Mouse (Mus musculus): ENCODE measurements around the gene Tacr2. TPM values are rescaled to one million over a fixed set of nuclear protein-coding genes. Genes with fewer than 3 reads are reported as not detected.

The Tacr2 gene
- polyA plus RNA-seq, 1 experiment, result 0.76 TPM

DNA sequence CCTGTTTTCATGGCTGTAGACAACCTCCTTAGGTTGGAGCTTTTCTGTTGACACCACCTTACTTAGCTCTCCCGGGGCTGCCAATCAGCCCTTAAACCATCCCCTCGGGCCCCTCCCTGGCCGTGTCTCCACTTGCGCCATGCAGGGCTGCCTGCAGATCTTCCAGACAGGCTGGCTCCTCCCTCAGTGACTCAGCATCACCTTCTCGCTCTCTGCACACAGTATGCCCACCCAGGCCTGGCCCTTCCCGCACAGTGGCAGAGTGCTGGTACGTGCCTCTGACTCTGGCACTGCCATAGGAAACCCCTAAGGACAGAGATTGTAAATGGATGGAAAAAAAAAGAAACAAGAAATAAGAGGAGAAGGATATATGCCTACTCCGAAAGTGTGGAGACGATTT is 30.5 kb downstream of the Tacr2 start:
- Histone ChIP-seq H3K4me1 (ENCODE audit: control insufficient read depth, insufficient read depth, low read length) (no peaks in the 10 kb centered on the region), H3K4me3 (replicated peaks; ENCODE audit: extremely low read depth, low read depth, low read length) (no peak overlapping the region)
- DNase-seq, result no peak
- 69% methylated on average over 9 of the region's 9 CpGs for WGBS
- TF ChIP-seq POLR2A (IDR thresholded peaks at IDR 0.05; ENCODE audit: borderline replicate concordance, extremely low read depth, low read depth, low read length), result no peak
- TF ChIP-seq CTCF (IDR thresholded peaks at IDR 0.05; ENCODE audit: insufficient read depth, low read length), result no peak

- Histone ChIP-seq H3K4me1 (ENCODE audit: control insufficient read depth, insufficient read depth, low read length) (no peaks in the 10 kb centered on the region), H3K4me3 (replicated peaks; ENCODE audit: extremely low read depth, low read depth, low read length) (no peak overlapping the region)
- 80% methylated on average over 4 of the region's 4 CpGs for WGBS
- no peak for DNase-seq
- TF ChIP-seq POLR2A (IDR thresholded peaks at IDR 0.05; ENCODE audit: borderline replicate concordance, extremely low read depth, low read depth, low read length) (no peak), CTCF (IDR thresholded peaks at IDR 0.05; ENCODE audit: insufficient read depth, low read length) (no peak)
Observed at GRCm38 (mm10) chr10:62283206-62283792, 31.1 kb downstream of the Tacr2 start.

DNA sequence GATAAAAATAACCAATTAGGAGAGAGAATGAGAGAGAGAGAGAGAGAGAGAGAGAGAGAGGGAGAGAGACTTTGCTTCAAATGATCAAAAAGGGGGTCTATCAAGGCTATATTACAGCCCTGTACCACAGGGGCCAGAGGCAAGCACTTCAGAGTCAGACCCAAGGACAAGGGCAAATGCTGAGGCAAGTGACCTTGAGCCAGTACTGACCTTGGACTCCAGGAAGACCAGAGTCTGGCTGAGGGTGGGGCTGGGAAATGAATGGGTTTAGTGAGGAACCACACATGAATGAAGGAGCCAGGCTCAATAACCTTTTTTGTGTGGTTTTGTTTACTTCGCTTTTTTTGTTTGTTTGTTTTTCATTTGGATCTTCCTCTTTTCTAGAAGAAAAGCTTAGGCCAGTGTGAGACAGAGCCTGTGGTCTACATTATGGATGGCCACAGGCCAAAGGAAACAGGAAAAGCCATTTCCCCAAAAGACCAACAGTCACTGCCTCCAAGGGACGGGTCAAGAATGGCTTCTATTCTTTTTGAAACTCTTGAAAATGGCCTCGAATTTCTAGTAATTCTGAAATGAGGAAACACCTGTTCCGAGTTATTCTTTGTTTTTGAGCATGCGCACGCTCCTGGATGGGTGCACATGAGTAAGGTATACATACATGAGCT is 35.4 kb downstream of the Tacr2 start:
- DNase-seq, result no peak
- no peaks in the 10 kb centered on the region for H3K4me1 ChIP-seq (ENCODE audit: control insufficient read depth, insufficient read depth, low read length)
- TF ChIP-seq CTCF (IDR thresholded peaks at IDR 0.05; ENCODE audit: insufficient read depth, low read length), result no peak
- TF ChIP-seq POLR2A (IDR thresholded peaks at IDR 0.05; ENCODE audit: borderline replicate concordance, extremely low read depth, low read depth, low read length), result no peak
- no peak overlapping the region for H3K4me3 ChIP-seq (replicated peaks; ENCODE audit: extremely low read depth, low read depth, low read length)
- WGBS, result 44% methylated on average over 6 of the region's 6 CpGs

DNA sequence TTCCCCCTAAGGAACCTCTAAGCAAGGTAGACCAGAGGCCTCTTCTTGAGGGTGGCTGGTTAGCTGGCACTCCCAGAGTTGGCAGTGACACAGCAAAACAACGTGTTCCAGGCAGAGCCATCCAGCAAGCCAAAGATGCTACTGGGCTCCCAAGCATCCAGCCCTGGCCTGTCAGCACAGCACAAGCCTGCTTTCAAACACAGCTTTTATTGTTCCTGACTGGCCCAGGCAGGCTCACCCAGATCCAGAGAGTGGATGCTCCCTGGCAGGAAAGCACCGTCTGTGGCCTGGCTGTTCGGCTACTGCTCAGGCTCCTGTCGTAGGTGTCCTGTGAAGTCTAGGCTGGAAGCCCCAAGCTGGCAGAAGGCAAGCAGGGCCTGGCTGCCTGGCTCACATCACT is 41.9 kb downstream of the Tacr2 start:
- WGBS, result 88% methylated on average over 4 of the region's 4 CpGs
- Histone ChIP-seq H3K4me1 (ENCODE audit: control insufficient read depth, insufficient read depth, low read length) (no peaks in the 10 kb centered on the region), H3K4me3 (replicated peaks; ENCODE audit: extremely low read depth, low read depth, low read length) (no peak overlapping the region)
- TF ChIP-seq POLR2A (IDR thresholded peaks at IDR 0.05; ENCODE audit: borderline replicate concordance, extremely low read depth, low read depth, low read length) (no peak), CTCF (IDR thresholded peaks at IDR 0.05; ENCODE audit: insufficient read depth, low read length) (no peak)
- DNase-seq, result no peak

DNA sequence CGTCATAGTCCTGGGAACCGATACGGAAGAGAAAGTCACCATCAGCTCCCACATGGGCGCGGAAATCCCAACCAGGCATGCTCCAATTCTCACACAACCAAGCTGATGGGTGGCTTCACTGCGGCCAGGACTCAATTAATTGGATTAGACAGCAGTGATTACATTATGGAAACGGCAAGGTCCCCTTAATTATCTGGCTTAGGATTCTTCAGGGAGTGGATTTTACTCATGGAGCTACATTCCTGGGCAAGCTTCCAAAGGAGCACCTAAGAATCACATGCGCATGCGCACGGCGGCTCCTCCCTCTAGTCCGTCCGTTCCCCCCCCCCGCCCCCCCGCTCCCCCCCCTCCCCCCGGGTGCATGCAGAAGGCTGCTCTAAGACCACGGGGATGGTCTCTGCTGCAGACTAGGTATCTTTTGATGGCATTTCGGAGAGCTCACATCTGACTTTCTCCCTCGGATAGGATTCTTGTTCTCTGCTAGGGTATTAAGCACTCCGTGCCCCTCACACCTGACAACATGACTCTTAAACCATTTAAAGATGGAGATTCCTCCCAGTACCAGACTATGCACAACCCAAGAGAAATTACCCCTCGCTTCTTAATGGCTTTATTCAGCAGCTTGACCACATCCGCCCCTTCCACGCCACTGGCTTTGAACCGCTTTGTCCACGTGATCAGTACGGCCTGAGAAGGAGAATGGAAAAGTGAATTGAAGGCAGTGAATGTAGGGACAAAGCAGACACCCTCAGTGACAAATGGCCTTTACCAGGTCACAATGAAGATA is 44.0 kb downstream of the Tacr2 start:
- TF ChIP-seq CTCF (IDR thresholded peaks at IDR 0.05; ENCODE audit: insufficient read depth, low read length) (no peak), POLR2A (IDR thresholded peaks at IDR 0.05; ENCODE audit: borderline replicate concordance, extremely low read depth, low read depth, low read length) (no peak)
- Histone ChIP-seq H3K4me3 (replicated peaks; ENCODE audit: extremely low read depth, low read depth, low read length) (no peak overlapping the region), H3K4me1 (ENCODE audit: control insufficient read depth, insufficient read depth, low read length) (peaks cover 4% of the 10 kb centered on the region; the same call in 1 of the 2 replicates)
- WGBS, result 85% methylated on average over 22 of the region's 26 CpGs
- DNase-seq, result no peak

- peak; percentile 14 for DNase-seq
- Histone ChIP-seq H3K4me1 (ENCODE audit: control insufficient read depth, insufficient read depth, low read length) (peaks cover 4% of the 10 kb centered on the region; the same call in 1 of the 2 replicates), H3K4me3 (replicated peaks; ENCODE audit: extremely low read depth, low read depth, low read length) (no peak overlapping the region)
- TF ChIP-seq POLR2A (IDR thresholded peaks at IDR 0.05; ENCODE audit: borderline replicate concordance, extremely low read depth, low read depth, low read length), result no peak
- no peak for TF ChIP-seq CTCF (IDR thresholded peaks at IDR 0.05; ENCODE audit: insufficient read depth, low read length)
- 36% methylated on average over 23 of the region's 23 CpGs for WGBS
Observed at GRCm38 (mm10) chr10:62300006-62300827, 48.0 kb downstream of the Tacr2 start.

GRCm38 (mm10) chr10:62305090-62305489 is 52.9 kb downstream of the Tacr2 start:
- 84% methylated on average over 6 of the region's 6 CpGs for WGBS
- no peak for TF ChIP-seq CTCF (IDR thresholded peaks at IDR 0.05; ENCODE audit: insufficient read depth, low read length)
- TF ChIP-seq POLR2A (IDR thresholded peaks at IDR 0.05; ENCODE audit: borderline replicate concordance, extremely low read depth, low read depth, low read length), result no peak
- DNase-seq, result no peak
- no peak overlapping the region for H3K4me3 ChIP-seq (replicated peaks; ENCODE audit: extremely low read depth, low read depth, low read length)
- H3K4me1 ChIP-seq (ENCODE audit: control insufficient read depth, insufficient read depth, low read length), result peaks cover under 1% of the 10 kb centered on the region; the same call in 1 of the 2 replicates

DNA sequence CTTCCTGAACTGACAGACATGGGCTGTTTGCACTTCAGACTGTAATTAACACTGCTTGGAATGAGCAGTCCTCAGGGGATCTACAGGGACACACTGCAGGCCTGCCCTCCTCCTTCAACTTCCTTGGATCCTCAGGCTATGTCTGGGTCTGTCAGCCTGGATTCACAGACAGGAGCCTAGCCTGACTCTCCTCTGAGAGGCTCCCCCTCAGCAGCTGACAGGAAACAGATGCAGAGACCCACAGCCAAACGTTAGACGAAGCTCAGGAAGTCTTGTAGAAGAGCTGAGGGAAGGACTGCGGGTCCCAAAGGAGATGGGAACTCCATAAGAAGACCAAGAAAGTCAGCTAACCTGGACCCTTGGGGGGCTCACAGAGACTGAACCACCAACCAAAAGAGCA is 54.2 kb downstream of the Tacr2 start:
- no peak overlapping the region for H3K4me3 ChIP-seq (replicated peaks; ENCODE audit: extremely low read depth, low read depth, low read length)
- TF ChIP-seq POLR2A (IDR thresholded peaks at IDR 0.05; ENCODE audit: borderline replicate concordance, extremely low read depth, low read depth, low read length), result no peak
- no peak for TF ChIP-seq CTCF (IDR thresholded peaks at IDR 0.05; ENCODE audit: insufficient read depth, low read length)
- WGBS, result 35% methylated on average over 3 of the region's 3 CpGs
- no peak for DNase-seq
- no peaks in the 10 kb centered on the region; the same call in 1 of the 2 replicates for H3K4me1 ChIP-seq (ENCODE audit: control insufficient read depth, insufficient read depth, low read length)

All from lung, adult 2 months (tissue).